Mouse (Mus musculus): ENCODE measurements around the gene Wdr70. TPM values are rescaled to one million over a fixed set of nuclear protein-coding genes. Genes with fewer than 3 reads are reported as not detected.
"Not testable (repeated sequence)": the region's sequence is repeated elsewhere in the genome, so short reads cannot be mapped to it uniquely, and the experiment has no call there.

Wdr70 gene
- 47.1 and 51.6 TPM in 2 replicates for polyA plus RNA-seq (2016; fragmentation: Nextera tagmentation; extraction: Ambion mirVana)

DNA sequence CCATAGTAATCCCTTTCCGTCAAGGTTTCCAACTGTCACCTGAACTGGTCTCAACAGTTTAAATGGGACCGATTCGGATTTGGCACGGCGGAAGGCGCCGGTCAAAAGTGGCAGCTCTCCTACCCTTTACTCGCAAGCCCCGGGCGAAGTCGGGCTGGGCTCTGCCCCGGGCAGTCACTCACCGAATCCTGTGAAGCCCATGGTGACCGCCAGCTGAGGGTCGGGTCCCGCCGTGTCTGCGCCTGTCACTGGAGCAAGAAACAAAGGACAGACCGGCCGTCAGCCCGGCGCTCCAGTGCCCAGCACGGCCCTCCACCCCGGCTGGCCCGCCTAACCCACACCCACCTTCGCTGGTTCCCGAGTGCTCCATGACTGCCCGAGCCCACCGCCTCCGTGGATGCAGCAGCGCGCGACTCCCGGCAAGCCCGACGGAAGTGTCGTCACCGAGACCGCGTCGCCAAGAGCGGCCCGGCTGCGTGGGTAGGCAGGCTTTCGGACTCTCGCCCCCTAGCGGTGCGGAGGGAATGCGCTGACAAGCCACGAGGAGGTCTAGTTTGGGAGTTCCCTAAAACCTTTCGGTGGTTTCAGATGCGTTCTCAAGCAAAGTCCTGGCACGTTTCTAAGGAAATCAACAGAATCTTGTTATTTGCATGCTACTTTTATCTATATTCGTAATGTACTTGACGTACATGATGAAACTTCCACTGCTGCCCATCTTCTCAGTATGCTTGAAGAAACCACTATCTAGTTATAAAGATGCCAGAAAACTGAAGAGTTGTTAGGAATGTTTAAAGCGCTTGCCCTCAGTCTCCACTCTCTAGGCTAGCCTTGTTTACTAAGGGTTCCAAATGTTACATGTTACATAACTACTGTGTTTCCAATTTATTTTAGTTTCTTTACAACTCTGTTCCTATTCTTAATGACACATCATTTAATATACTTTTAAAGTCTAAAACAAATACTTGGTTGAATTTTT lies at the start of gene Wdr70:
Wdr70 (minus strand) TSS at position 436 of the 976 bp plus-strand sequence.
- Histone ChIP-seq H3K4me1 (peaks cover 4% of the 10 kb centered on the region; the same call in 1 of the 2 replicates), H3K27me3 (ENCODE audit: insufficient read depth, poor library complexity, severe bottlenecking) (no peaks in the 10 kb centered on the region), H3K9me3 (no peaks in the 10 kb centered on the region), H3K4me3 (peak within 1 kb of the TSS; percentile 90), H3K27ac (peak within 1 kb of the TSS; percentile 88), H3K36me3 (peaks cover 19% of the 10 kb centered on the region)
- WGBS: 2% methylated on average over 56 of the region's 56 CpGs
- DNase-seq (ENCODE audit: low spot score): peak; percentile 95

DNA sequence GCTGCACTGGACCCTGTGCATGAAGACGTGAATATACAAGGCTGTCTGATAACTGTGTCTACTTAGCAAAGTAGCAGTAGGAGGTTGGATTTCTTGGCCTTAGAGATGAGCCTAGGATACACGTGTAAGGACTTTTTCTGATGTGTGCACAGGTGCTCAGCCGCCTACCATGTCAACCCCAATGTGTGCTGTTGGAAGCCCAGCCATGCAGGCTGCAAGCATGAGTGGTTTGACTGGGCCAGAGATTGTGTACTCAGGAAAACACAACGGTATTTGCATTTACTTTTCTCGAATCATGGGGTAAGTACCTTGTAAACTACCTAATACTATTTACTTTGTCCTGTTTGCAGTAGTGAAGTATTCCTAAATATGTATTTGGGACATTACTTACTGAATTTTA lies 36.6 kb upstream of the Wdr70 start:
- no peak for DNase-seq (ENCODE audit: low spot score)
- 90% methylated on average over 5 of the region's 5 CpGs for WGBS

DNA sequence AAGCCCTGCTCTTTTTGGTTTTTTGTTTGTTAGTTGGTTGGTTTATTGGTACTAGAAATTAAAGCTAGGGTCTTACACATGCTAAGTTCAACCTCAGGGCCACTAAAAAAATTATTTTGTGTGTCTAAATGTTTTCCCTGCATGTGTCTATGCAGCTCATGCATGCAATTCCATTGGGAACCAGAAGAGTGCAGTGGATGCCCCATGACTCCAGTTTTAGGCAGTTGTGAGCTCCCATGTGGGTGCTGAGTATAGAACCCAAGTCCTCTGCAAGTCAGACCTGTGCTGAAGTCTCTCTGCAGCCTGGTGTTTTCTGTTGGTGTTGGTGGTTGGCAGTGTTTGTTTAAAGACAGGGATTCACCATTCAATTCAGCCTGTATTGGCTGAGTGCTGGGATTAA lies 32.8 kb upstream of the Wdr70 start:
- Histone ChIP-seq H3K4me1 (no peaks in the 10 kb centered on the region), H3K36me3 (peaks cover 97% of the 10 kb centered on the region), H3K9me3 (no peaks in the 10 kb centered on the region), H3K27me3 (ENCODE audit: insufficient read depth, poor library complexity, severe bottlenecking) (no peaks in the 10 kb centered on the region), H3K4me3 (no peak overlapping the region), H3K27ac (no peak overlapping the region)
- no peak for DNase-seq (ENCODE audit: low spot score)

More for the DNA sequence above, 36.6 kb upstream of the Wdr70 start:
- no peak overlapping the region for H3K4me3 ChIP-seq
- no peaks in the 10 kb centered on the region for H3K27me3 ChIP-seq (ENCODE audit: insufficient read depth, poor library complexity, severe bottlenecking)
- no peaks in the 10 kb centered on the region for H3K4me1 ChIP-seq
- H3K36me3 ChIP-seq: peaks cover 96% of the 10 kb centered on the region
- H3K27ac ChIP-seq: no peak overlapping the region
- no peaks in the 10 kb centered on the region for H3K9me3 ChIP-seq

DNA sequence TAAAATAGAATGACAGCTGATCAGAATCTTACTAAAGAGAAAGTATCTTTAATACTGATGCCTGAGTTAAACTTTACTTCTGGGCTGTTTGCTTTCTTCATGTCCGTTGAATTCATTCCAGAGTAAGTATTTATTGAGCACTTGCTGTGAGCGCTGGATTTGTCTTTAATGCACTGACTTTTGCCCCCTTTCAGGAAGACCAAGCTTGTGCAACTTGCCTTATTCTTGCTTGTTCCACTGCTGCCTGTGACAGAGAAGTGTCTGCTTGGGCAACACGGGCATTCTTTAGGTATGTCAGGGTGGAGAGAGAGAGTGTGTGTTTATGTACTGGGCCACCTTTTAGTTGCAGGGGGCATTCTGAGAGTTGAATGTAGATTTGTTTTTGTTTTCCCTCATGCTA lies 32.3 kb upstream of the Wdr70 start:
- Histone ChIP-seq H3K9me3 (no peaks in the 10 kb centered on the region), H3K27me3 (ENCODE audit: insufficient read depth, poor library complexity, severe bottlenecking) (no peaks in the 10 kb centered on the region), H3K4me3 (no peak overlapping the region), H3K36me3 (peaks cover 97% of the 10 kb centered on the region), H3K4me1 (no peaks in the 10 kb centered on the region), H3K27ac (no peak overlapping the region)
- WGBS: 92% methylated on average over 3 of the region's 3 CpGs
- no peak for DNase-seq (ENCODE audit: low spot score)

DNA sequence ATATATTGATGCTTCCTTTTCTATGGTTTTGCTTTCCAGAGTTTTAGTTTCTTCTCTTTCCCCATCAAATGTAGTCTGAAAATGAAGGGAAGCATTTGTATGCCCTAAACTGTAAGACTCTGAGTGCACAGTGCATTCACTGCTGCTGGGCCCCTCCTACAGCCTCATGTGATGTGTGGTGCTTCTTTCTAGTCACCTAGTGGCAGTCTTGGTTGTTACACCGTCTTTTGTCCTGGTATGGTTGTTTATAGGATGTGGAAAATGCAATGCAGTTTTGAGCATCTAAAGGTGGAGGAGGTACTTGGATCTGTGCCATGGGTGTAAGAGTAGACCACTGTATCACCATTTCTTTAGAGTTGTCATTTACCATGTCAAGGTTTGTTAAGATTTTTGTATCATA lies 30.3 kb upstream of the Wdr70 start:
- Histone ChIP-seq H3K4me1 (no peaks in the 10 kb centered on the region), H3K4me3 (no peak overlapping the region), H3K36me3 (peaks cover 95% of the 10 kb centered on the region), H3K27ac (no peak overlapping the region), H3K27me3 (ENCODE audit: insufficient read depth, poor library complexity, severe bottlenecking) (no peaks in the 10 kb centered on the region), H3K9me3 (no peaks in the 10 kb centered on the region)
- WGBS: 88% methylated on average over 1 of the region's 1 CpGs
- no peak for DNase-seq (ENCODE audit: low spot score)

DNA sequence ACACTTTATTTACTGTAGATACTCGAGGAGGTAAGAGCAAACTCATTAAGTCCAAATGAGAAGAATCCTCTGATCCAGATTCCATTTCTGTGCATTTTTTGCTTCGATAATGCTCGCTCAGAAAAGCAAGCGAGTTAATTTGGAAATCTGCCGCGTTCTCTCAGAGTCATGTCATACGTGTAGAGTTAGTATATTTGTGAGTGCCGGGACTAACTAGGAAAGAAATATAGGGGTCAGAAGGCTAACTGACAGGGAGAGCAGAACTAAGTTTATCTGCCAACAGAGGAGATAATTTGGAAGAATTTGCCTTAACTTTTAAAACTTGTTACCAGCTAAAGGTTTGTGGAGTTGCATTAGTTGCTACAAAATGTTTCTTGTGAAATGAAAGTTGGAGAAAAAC lies 10.8 kb upstream of the Wdr70 start:
- Histone ChIP-seq H3K27ac (peak overlapping the region; percentile 93), H3K4me1 (peaks cover 8% of the 10 kb centered on the region; the same call in 1 of the 2 replicates)
- 5% methylated on average over 8 of the region's 8 CpGs for WGBS

DNA sequence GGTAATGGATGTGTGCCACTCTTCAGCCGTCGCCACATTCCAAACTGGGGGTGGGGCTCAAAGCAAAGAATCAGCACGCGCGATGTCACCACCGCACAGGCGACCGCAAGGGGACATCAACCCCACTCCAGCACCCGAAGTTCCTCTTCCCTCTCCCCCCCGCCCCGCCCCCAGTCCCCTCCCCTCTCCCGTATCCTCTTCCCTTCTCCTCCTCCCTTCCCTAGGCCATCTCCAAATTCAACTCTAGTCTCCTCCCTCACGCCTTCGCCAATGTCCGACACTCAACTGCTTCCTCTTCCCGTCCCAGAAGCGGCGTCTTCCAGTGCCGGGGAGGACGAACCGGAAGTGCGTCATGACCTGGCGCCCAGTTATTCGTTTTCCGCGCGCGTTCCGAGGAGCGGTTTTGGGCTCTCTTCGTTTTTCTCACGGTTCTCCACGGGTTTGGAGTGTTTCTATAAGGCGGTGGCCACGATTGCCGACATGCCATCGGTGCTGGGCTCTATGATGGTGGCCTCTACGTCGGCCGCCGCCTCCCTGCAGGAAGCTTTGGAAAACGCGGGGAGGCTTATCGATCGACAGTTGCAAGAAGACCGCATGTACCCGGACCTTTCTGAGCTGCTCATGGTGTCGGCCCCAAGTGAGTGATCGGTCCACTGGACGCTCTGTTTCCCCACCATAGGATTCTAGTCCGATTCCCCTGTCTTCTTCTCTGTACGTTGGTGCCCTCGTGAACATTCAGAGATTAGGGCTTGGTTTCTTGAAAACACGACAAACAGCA lies 10.1 kb upstream of the Wdr70 start, which contains the start of gene Nup155:
Nup155 (plus strand) TSS at position 308 of the 778 bp plus-strand sequence.
- DNase-seq (ENCODE audit: low spot score): peak; percentile 96
- Histone ChIP-seq H3K36me3 (peaks cover 24% of the 10 kb centered on the region), H3K9me3 (no peaks in the 10 kb centered on the region), H3K27me3 (ENCODE audit: insufficient read depth, poor library complexity, severe bottlenecking) (no peaks in the 10 kb centered on the region), H3K4me1 (peaks cover 8% of the 10 kb centered on the region; the same call in 1 of the 2 replicates), H3K27ac (peak within 1 kb of the TSS; percentile 93), H3K4me3 (peak within 1 kb of the TSS; percentile 86)
- WGBS: under 1% methylated on average over 53 of the region's 54 CpGs

More for the DNA sequence above, 10.8 kb upstream of the Wdr70 start:
- Histone ChIP-seq H3K27me3 (ENCODE audit: insufficient read depth, poor library complexity, severe bottlenecking) (no peaks in the 10 kb centered on the region), H3K9me3 (no peaks in the 10 kb centered on the region), H3K4me3 (peak overlapping the region; percentile 86), H3K36me3 (peaks cover 25% of the 10 kb centered on the region)
- no peak for DNase-seq (ENCODE audit: low spot score)

DNA sequence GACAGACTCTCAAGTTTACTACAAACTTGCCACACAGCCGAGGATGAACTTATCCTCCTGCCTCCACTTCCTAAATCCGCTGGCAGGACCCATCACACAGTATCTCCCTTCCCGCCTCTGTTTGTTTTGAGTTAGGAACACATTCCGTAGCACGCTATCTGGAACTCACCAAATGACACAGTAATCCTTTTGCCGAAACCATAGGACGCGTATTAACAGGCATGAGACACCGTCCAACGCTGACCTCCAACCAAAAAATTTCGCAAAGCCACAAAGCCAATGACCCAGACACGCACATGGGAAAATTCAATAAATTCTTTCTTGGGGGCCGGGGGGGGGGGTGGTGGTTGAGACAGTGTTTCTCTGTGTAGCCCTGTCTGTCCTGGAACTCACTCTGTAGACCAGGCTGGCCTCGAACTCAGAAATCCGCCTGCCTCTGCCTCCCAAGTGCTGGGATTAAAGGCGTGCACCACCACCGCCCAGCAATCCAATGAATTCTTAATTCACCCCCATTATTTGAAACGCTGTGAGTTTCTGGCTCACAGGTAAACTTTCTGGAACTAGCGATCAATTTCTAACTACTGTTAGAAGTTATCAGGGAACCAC lies 9.5 kb upstream of the Wdr70 start:
- peak overlapping the region; percentile 93 for H3K27ac ChIP-seq
- peaks cover 8% of the 10 kb centered on the region; the same call in 1 of the 2 replicates for H3K4me1 ChIP-seq
- DNase-seq (ENCODE audit: low spot score): no peak
- H3K36me3 ChIP-seq: peaks cover 17% of the 10 kb centered on the region
- WGBS: 45% methylated on average over 19 of the region's 19 CpGs
- peak overlapping the region; percentile 86 for H3K4me3 ChIP-seq
- no peaks in the 10 kb centered on the region for H3K9me3 ChIP-seq
- H3K27me3 ChIP-seq (ENCODE audit: insufficient read depth, poor library complexity, severe bottlenecking): no peaks in the 10 kb centered on the region

DNA sequence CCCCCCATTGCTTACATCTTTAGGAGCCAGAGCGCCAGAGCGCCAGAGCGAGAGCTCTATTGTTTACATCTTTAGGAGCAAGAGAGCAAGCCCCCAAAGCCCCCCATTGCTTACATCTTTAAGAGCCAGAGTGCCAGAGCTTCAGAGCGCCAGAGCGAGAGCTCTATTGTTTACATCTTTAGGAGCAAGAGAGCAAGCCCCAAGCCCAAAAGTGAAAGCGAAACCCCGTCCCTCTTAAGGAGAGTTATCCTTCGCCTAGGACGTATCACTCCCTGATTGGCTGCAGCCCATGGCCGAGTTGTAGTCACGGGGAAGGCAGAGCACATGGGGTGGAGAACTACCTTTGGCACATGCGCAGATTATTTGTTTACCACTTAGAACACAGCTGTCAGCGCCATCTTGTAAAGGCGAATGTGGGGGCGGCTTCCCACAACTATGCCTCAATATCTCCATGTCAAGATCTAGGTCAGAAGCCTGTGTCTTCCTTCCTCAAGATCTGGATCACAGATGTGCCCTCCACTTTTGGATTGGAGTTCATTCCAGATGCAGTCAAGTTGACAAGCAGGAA lies 3.0 kb upstream of the Wdr70 start:
- H3K4me1 ChIP-seq; H3K9me3 ChIP-seq; H3K36me3 ChIP-seq; DNase-seq (ENCODE audit: low spot score); H3K4me3 ChIP-seq; H3K27me3 ChIP-seq (ENCODE audit: insufficient read depth, poor library complexity, severe bottlenecking); H3K27ac ChIP-seq: not testable (repeated sequence)
- 83% methylated on average over 15 of the region's 15 CpGs for WGBS

DNA sequence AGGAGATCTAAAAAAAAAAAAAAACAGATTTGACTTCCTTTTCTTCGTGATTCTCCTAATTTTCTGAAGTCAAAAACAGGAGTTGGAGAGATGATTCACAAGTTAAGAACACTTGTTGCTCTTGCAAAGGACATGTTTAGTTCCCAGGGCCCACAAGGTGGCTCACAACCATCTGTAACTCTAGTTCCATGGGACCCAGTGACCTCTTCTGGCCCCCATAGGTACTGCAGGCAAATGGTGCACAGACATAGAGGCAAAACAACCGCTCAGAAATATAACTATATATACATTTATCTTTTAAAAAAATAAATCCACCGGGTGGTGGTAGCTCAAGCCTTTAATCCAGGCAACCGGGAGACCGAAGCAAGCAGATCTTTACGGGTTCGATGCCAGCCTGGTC lies 1.2 kb downstream of the Wdr70 start:
- Histone ChIP-seq H3K4me1 (peaks cover 4% of the 10 kb centered on the region; the same call in 1 of the 2 replicates), H3K36me3 (peaks cover 28% of the 10 kb centered on the region), H3K4me3 (peak overlapping the region; percentile 90), H3K27me3 (ENCODE audit: insufficient read depth, poor library complexity, severe bottlenecking) (no peaks in the 10 kb centered on the region), H3K27ac (no peak overlapping the region), H3K9me3 (no peaks in the 10 kb centered on the region)
- no peak for DNase-seq (ENCODE audit: low spot score)
- WGBS: 22% methylated on average over 7 of the region's 7 CpGs

DNA sequence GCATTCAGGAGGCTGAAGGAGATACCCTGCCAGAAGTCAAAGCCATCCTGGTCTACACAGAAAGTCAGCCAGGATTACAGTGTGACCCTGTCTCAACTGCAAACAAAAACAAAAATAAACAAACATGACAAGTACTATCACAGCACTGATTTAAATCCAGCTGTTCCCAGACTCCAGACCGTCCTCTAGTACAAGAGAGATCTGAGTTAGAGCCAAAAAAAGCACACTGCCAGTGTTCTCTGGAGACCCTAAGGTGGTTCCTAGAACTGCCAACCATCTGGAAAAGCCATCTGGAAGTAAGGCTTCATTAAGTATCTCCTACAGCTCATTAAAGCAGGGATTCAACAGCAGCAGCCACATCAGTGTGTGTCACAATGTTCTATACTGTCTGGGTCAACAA lies 6.3 kb downstream of the Wdr70 start:
- DNase-seq (ENCODE audit: low spot score); H3K27ac ChIP-seq; H3K9me3 ChIP-seq; H3K4me1 ChIP-seq; H3K27me3 ChIP-seq (ENCODE audit: insufficient read depth, poor library complexity, severe bottlenecking); H3K4me3 ChIP-seq: not testable (repeated sequence)
- 74% methylated on average over 1 of the region's 1 CpGs for WGBS
- peaks cover 57% of the 10 kb centered on the region for H3K36me3 ChIP-seq

DNA sequence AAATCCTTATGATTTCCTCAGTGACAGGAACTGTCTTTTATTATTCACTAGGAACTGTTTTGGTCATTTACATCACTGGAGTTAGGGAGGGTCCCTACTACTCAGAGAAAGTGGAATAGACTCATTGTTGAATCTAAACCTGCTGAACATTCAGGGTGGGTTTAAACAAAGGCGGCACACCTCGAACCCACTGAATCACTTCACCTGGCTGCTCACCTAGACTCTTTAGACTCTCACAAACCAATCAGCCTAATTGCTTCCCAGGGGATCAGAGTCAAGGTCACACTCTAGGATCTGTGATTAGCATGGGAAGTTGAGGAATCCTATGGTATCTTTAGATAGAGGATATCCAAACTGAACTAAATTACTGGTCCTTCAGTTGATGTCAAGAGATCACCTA lies 8.3 kb downstream of the Wdr70 start:
- no peaks in the 10 kb centered on the region for H3K27me3 ChIP-seq (ENCODE audit: insufficient read depth, poor library complexity, severe bottlenecking)
- no peaks in the 10 kb centered on the region for H3K4me1 ChIP-seq
- WGBS: 98% methylated on average over 2 of the region's 2 CpGs
- H3K4me3 ChIP-seq: no peak overlapping the region
- no peaks in the 10 kb centered on the region for H3K9me3 ChIP-seq
- H3K27ac ChIP-seq: no peak overlapping the region
- peaks cover 50% of the 10 kb centered on the region for H3K36me3 ChIP-seq
- DNase-seq (ENCODE audit: low spot score): no peak

Measured in heart, embryonic 10.5 days (tissue).